Mouse (Mus musculus): ENCODE data around the gene Arl3. TPM values are rescaled to one million over a fixed set of nuclear protein-coding genes. Genes with fewer than 3 reads are reported as not detected.
A peak's percentile ranks its signal among the peaks of the same experiment; 100 is the strongest.

Gene Arl3
- polyA plus RNA-seq, 1 experiment, result 216 TPM

- TF ChIP-seq CTCF (IDR thresholded peaks at IDR 0.05; ENCODE audit: extremely low read depth, insufficient read depth, low read length), result no peak
- TF ChIP-seq POLR2A (IDR thresholded peaks at IDR 0.05; ENCODE audit: extremely low read depth, insufficient read depth, low read length), result no peak
- Histone ChIP-seq H3K4me3 (ENCODE audit: insufficient read depth, low read length) (no peak overlapping the region), H3K27ac (ENCODE audit: insufficient read depth, low read length) (no peak overlapping the region), H3K4me1 (ENCODE audit: control insufficient read depth, insufficient read depth, low read length) (peaks cover 11% of the 10 kb centered on the region)
Observed at GRCm38 (mm10) chr19:46616378-46616777, 43.4 kb upstream of the Arl3 start.

GRCm38 (mm10) chr19:46608158-46608557 lies 35.2 kb upstream of the Arl3 start:
- TF ChIP-seq POLR2A (IDR thresholded peaks at IDR 0.05; ENCODE audit: extremely low read depth, insufficient read depth, low read length) (no peak), CTCF (IDR thresholded peaks at IDR 0.05; ENCODE audit: extremely low read depth, insufficient read depth, low read length) (no peak)
- H3K4me1 ChIP-seq (ENCODE audit: control insufficient read depth, insufficient read depth, low read length), result no peaks in the 10 kb centered on the region; the same call in 1 of the 2 replicates
- no peak overlapping the region for H3K27ac ChIP-seq (ENCODE audit: insufficient read depth, low read length)
- H3K4me3 ChIP-seq (ENCODE audit: insufficient read depth, low read length), result no peak overlapping the region

DNA sequence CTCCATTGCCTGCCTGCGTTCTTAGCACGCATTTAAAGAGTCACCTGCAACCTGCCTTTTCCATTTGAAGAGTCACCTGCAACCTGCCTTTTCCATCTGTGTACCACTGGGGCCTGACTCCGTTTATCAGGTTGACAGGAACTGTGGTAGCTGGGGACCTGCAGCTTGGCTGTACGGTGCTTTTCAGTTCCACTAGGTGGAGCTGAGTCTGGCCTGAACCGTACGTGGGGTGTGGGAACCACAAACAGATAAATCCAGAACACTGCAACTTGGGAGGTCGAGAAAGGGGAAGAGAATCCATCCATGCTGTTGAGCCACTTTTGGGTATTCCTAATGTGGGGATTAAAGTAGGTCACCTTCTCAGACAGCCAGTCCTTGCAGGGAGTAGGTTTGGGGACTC lies 34.4 kb upstream of the Arl3 start:
- Histone ChIP-seq H3K4me1 (ENCODE audit: control insufficient read depth, insufficient read depth, low read length) (no peaks in the 10 kb centered on the region; the same call in 1 of the 2 replicates), H3K27ac (ENCODE audit: insufficient read depth, low read length) (no peak overlapping the region), H3K4me3 (ENCODE audit: insufficient read depth, low read length) (no peak overlapping the region)
- TF ChIP-seq POLR2A (IDR thresholded peaks at IDR 0.05; ENCODE audit: extremely low read depth, insufficient read depth, low read length) (no peak), CTCF (IDR thresholded peaks at IDR 0.05; ENCODE audit: extremely low read depth, insufficient read depth, low read length) (peak; percentile 66)

DNA sequence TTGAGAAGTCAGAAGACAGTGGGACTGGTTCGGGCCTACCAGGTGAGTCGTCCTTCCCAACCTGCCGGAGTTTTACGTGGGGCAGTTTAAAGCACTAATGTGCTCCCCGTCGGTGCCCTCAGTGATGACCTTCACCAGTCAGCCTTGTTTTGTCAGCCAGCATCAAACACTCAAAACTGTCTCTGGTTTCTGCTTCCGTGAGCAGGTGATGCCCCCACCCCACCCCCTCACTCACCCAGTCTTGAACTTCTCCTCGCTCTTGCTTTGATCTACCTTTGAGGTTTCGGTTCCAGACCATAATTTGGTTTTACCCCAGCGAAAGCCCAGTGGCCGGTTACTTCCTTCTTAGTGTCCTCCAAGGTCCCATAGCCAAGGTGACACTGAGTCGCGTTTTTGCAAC lies 33.7 kb upstream of the Arl3 start:
- TF ChIP-seq POLR2A (IDR thresholded peaks at IDR 0.05; ENCODE audit: extremely low read depth, insufficient read depth, low read length) (no peak), CTCF (IDR thresholded peaks at IDR 0.05; ENCODE audit: extremely low read depth, insufficient read depth, low read length) (no peak)
- Histone ChIP-seq H3K4me1 (ENCODE audit: control insufficient read depth, insufficient read depth, low read length) (no peaks in the 10 kb centered on the region; the same call in 1 of the 2 replicates), H3K4me3 (ENCODE audit: insufficient read depth, low read length) (no peak overlapping the region), H3K27ac (ENCODE audit: insufficient read depth, low read length) (no peak overlapping the region)

DNA sequence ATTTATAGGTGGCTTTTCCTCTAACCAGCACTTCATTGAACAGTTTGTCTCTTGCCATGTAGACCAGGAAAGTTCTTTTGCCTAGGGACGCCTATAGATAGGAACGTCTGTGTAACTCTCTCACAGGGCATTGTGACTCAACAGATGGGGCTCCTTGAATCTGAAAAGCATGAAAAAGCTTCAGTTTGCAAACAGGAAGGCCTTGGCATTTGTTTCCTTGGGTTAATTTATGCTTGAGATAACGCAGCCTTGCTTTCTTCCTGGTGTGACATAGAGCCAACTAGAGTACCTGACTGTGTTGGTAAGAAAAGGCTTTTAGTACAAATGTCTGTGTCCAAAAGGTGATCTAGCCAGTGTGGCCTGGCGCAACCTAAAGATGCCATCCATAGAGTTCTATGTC lies 29.4 kb upstream of the Arl3 start:
- H3K27ac ChIP-seq (ENCODE audit: insufficient read depth, low read length), result no peak overlapping the region
- no peak for TF ChIP-seq CTCF (IDR thresholded peaks at IDR 0.05; ENCODE audit: extremely low read depth, insufficient read depth, low read length)
- no peak for TF ChIP-seq POLR2A (IDR thresholded peaks at IDR 0.05; ENCODE audit: extremely low read depth, insufficient read depth, low read length)
- H3K4me3 ChIP-seq (ENCODE audit: insufficient read depth, low read length), result no peak overlapping the region
- H3K4me1 ChIP-seq (ENCODE audit: control insufficient read depth, insufficient read depth, low read length), result peaks cover 1% of the 10 kb centered on the region; the same call in 1 of the 2 replicates

GRCm38 (mm10) chr19:46601491-46601890 lies 28.5 kb upstream of the Arl3 start:
- H3K27ac ChIP-seq (ENCODE audit: insufficient read depth, low read length), result no peak overlapping the region
- TF ChIP-seq CTCF (IDR thresholded peaks at IDR 0.05; ENCODE audit: extremely low read depth, insufficient read depth, low read length) (no peak), POLR2A (IDR thresholded peaks at IDR 0.05; ENCODE audit: extremely low read depth, insufficient read depth, low read length) (no peak)
- H3K4me3 ChIP-seq (ENCODE audit: insufficient read depth, low read length), result no peak overlapping the region
- H3K4me1 ChIP-seq (ENCODE audit: control insufficient read depth, insufficient read depth, low read length), result peaks cover 1% of the 10 kb centered on the region; the same call in 1 of the 2 replicates

- TF ChIP-seq CTCF (IDR thresholded peaks at IDR 0.05; ENCODE audit: extremely low read depth, insufficient read depth, low read length), result no peak
- TF ChIP-seq POLR2A (IDR thresholded peaks at IDR 0.05; ENCODE audit: extremely low read depth, insufficient read depth, low read length), result no peak
- Histone ChIP-seq H3K27ac (ENCODE audit: insufficient read depth, low read length) (no peak overlapping the region), H3K4me1 (ENCODE audit: control insufficient read depth, insufficient read depth, low read length) (peaks cover 1% of the 10 kb centered on the region; the same call in 1 of the 2 replicates), H3K4me3 (ENCODE audit: insufficient read depth, low read length) (peak overlapping the region; percentile 82; the same call in 1 of the 2 replicates)
Observed at GRCm38 (mm10) chr19:46600371-46600770, 27.4 kb upstream of the Arl3 start.

DNA sequence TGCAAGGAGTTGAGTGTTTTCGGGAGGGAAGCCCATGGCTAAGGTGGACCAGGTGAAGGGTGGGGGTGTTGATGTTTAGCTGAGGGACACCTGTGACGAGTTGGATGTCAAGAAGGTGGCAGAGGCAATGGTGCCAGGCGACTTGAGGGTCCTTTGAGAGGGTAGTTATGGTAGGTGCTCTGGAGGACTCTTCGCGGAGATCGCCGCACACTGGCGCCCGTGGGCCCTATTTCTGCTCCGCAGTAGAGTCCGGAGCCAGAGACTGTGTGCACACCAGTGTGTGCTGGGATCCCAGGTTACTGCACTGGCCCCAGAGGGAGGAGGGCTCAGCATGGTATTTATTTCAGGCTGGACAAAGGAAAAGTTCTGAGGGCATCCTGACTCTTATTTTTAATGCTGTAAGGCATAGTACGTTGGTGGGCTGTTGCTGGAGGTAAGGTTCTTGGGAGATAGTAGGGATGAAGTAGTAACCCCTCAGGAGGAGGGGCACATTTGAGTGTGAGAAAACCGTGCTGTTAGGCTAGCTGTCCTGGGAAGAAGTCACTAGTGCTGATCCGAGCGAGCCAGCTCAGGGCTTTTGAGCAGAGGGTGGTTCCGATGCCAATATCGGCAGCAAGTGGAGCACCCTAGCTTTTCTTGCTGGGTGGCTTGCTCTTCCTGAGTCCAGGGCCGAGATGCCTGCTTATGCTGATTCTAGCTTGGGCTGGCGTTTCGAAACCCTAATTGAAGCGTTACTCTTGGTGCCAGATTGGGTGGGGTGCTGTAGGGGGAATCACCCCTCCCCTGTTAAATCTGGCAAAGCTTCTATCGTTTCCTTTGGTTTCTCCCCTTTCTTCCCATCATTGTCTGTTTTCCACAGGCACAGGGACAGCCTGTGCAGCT lies 26.6 kb upstream of the Arl3 start:
- Histone ChIP-seq H3K27ac (ENCODE audit: insufficient read depth, low read length) (no peak overlapping the region), H3K4me1 (ENCODE audit: control insufficient read depth, insufficient read depth, low read length) (peaks cover 1% of the 10 kb centered on the region; the same call in 1 of the 2 replicates), H3K4me3 (ENCODE audit: insufficient read depth, low read length) (peak overlapping the region; percentile 82)
- TF ChIP-seq CTCF (IDR thresholded peaks at IDR 0.05; ENCODE audit: extremely low read depth, insufficient read depth, low read length), result no peak
- no peak for TF ChIP-seq POLR2A (IDR thresholded peaks at IDR 0.05; ENCODE audit: extremely low read depth, insufficient read depth, low read length)

DNA sequence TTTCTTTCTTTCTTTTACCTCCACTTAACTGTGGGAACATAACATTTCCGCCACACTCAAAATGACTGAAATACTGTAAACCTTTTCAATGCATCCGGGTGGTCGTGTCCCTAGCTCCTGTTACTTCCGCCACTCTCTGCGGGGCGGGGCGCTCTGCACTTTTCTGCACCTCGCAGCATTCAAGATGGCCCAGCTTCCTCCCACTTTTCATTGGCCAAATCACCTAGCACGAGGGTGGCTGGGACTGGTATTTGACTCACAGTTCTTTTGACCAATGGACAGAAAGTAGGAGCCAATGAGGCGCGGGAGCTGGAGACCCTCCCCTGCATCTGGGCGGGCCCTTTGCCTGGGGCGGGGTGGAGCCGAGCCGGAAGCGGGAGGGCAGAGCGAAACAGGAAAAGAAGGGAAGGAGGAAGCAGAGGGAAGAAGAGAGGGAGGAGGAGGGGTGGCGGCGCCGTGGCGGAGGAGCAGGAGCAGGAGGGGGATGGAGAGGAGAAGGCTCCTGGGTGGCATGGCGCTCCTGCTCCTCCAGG lies 25.8 kb upstream of the Arl3 start, which contains the start of gene Wbp1l:
Gene Wbp1l, plus strand, starts transcription at position 365 of the 533 bp plus-strand sequence.
- TF ChIP-seq CTCF (IDR thresholded peaks at IDR 0.05; ENCODE audit: extremely low read depth, insufficient read depth, low read length) (no peak), POLR2A (IDR thresholded peaks at IDR 0.05; ENCODE audit: extremely low read depth, insufficient read depth, low read length) (peak; percentile 56; the same call in 1 of the 2 replicates)
- Histone ChIP-seq H3K27ac (ENCODE audit: insufficient read depth, low read length) (no peak within 1 kb of the TSS), H3K4me1 (ENCODE audit: control insufficient read depth, insufficient read depth, low read length) (peaks cover 1% of the 10 kb centered on the region; the same call in 1 of the 2 replicates), H3K4me3 (ENCODE audit: insufficient read depth, low read length) (peak within 1 kb of the TSS; percentile 82)
